Mouse (Mus musculus) liver, adult 2 months (tissue): ENCODE measurements at regions not wholly inside any gene's neighbourhood (a gene's known extent, or its start where the extent isn't known, plus 50 kb on each side); places are given as distances from the start of the nearest gene placed in this dataset.
A peak's percentile ranks its signal among the peaks of the same experiment; 100 is the strongest.

Experiments used
- DNase-seq: peaks from one replicate; pipeline ENCODE4 v3.0.0-alpha.2; 2011; ENCODE audit warnings: low read depth, low spot score; ENCODE audit errors: extremely low read depth
- H3K27ac ChIP-seq: fragments of 200-500 bp; replicated peaks from 2 replicates; pipeline ENCODE4 v1.5.1; 2012; ENCODE audit warnings: low read depth, mild to moderate bottlenecking, control low read depth, inconsistent platforms, low read length; ENCODE audit not compliant: insufficient read depth
- H3K27me3 ChIP-seq: fragments of 200-500 bp; 2 replicates; pipeline ENCODE4 v1.6.1; 2012; ENCODE audit warnings: mild to moderate bottlenecking, moderate library complexity, low read length, inconsistent platforms; ENCODE audit not compliant: control insufficient read depth, insufficient read depth
- H3K36me3 ChIP-seq: fragments of 200-500 bp; 2 replicates; pipeline ENCODE4 v1.6.1; 2012; ENCODE audit warnings: low read length, inconsistent platforms; ENCODE audit not compliant: control insufficient read depth, insufficient read depth
- H3K4me1 ChIP-seq: fragments of 200-500 bp; 2 replicates; pipeline ENCODE4 v1.6.1; 2011; ENCODE audit warnings: low read length; ENCODE audit not compliant: control insufficient read depth, insufficient read depth
- H3K4me3 ChIP-seq: fragments of 200-500 bp; 2 replicates; pipeline ENCODE4 v1.5.1; 2011; ENCODE audit warnings: low read depth, mild to moderate bottlenecking, control low read depth, low read length, moderate library complexity; ENCODE audit not compliant: insufficient read depth
- H3K79me2 ChIP-seq: fragments of 200-500 bp; 2 replicates; pipeline ENCODE4 v1.6.1; 2012; ENCODE audit warnings: inconsistent platforms, mild to moderate bottlenecking, low read length, moderate library complexity; ENCODE audit not compliant: control insufficient read depth, insufficient read depth
- H3K9ac ChIP-seq: fragments of 200-500 bp; 2 replicates; pipeline ENCODE4 v1.6.1; 2012; ENCODE audit warnings: low read depth, mild to moderate bottlenecking, control low read depth, inconsistent platforms, low read length
- CTCF ChIP-seq: fragments of 200-500 bp; IDR thresholded peaks from 2 replicates; pipeline ENCODE4 v1.5.1; 2011; ENCODE audit warnings: low read depth, low read length, control low read depth
- POLR2A ChIP-seq: fragments of 200-500 bp; IDR thresholded peaks from 2 replicates; pipeline ENCODE4 v1.6.1; 2011; ENCODE audit warnings: low read length, control low read depth; ENCODE audit not compliant: insufficient read depth; ENCODE audit errors: extremely low read depth
- WGBS: fragments of 180-500 bp; shearing (Covaris S2); methylation state at CpG from one replicate; pipeline ENCODE4 v1.1.7; 2018; 5-methylcytosine and 5-hydroxymethylcytosine counted together

DNA sequence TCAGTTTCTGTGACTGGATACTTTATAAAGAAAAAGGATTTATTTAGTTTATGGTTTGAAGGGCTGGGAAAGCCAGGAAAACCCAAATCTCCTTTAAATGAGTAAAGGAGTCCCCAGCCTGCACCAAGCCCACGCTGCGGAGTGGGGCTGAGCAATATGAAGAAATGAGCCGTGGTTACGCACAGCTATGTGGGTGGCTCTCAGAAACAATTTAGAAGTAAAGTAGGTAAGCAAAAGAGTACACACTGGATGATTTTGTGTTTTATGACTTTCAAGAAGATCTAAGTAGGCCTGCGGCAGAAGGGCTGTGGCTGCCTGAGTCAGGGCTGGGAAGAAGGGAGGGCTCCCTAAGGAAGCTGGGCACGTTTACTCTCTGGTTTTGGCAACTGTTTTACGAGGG lies 82.6 kb upstream of the Gjb5 start:
- no peak for DNase-seq
- Histone ChIP-seq H3K4me1 (no peaks in the 10 kb centered on the region), H3K9ac (no peak overlapping the region), H3K79me2 (no peaks in the 10 kb centered on the region), H3K27me3 (no peaks in the 10 kb centered on the region), H3K27ac (no peak overlapping the region), H3K36me3 (no peaks in the 10 kb centered on the region), H3K4me3 (no peak overlapping the region)
- WGBS: 73% methylated on average over 7 of the region's 7 CpGs
- TF ChIP-seq CTCF (no peak), POLR2A (no peak)

DNA sequence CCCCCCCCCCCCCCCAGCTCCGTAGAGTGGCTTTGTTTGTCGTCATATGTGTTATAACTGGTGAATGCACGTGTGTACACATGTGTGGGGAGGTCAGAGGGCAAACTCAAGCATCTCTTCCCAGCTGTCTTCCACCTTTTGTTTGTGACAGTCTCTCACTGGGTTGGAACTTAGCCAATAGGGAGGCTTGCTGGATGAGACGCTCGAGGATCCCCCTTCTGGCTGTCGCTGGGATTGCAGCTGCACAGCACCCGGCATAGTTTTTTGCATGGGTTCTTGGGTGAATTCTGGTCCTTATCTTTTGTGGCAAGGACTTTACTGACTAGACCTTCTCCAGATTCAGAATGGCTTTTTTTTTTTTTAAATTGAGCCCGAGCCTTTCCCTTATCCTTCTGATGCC lies 77.1 kb upstream of the Gjb5 start:
- H3K79me2 ChIP-seq: no peaks in the 10 kb centered on the region
- H3K4me3 ChIP-seq: no peak overlapping the region
- 12% methylated on average over 8 of the region's 8 CpGs for WGBS
- no peak overlapping the region for H3K27ac ChIP-seq
- no peaks in the 10 kb centered on the region; the same call in 1 of the 2 replicates for H3K27me3 ChIP-seq
- H3K9ac ChIP-seq: no peak overlapping the region
- no peaks in the 10 kb centered on the region for H3K4me1 ChIP-seq
- DNase-seq: peak; percentile 23
- H3K36me3 ChIP-seq: no peaks in the 10 kb centered on the region
- no peak for TF ChIP-seq POLR2A
- peak; percentile 81 for TF ChIP-seq CTCF

DNA sequence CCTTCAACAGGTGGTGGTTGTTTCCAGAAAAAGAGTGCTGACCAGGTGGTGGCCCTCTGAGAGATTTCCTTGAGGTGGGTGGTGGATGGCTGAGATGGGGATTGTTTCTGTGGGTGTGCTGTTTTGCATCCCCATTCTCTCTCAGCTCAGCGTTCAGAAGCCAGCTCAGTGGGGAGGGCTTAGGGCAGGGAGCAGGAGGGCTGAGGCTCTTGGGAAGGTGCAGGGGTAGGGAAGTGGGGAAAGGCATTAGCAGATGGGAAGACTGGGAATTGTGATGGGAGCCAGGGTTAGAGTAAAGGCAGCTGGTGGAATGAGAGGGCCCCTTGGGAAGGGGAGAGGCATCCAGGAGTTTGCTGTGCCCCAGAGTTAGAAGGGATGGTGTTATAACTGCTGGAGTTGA lies 72.3 kb upstream of the Gjb5 start:
- no peaks in the 10 kb centered on the region for H3K79me2 ChIP-seq
- no peak overlapping the region for H3K4me3 ChIP-seq
- no peaks in the 10 kb centered on the region for H3K36me3 ChIP-seq
- H3K4me1 ChIP-seq: no peaks in the 10 kb centered on the region
- WGBS: 18% methylated on average over 1 of the region's 1 CpGs
- no peak overlapping the region for H3K27ac ChIP-seq
- H3K27me3 ChIP-seq: no peaks in the 10 kb centered on the region; the same call in 1 of the 2 replicates
- TF ChIP-seq CTCF: no peak
- TF ChIP-seq POLR2A: no peak
- no peak overlapping the region for H3K9ac ChIP-seq
- DNase-seq: no peak

DNA sequence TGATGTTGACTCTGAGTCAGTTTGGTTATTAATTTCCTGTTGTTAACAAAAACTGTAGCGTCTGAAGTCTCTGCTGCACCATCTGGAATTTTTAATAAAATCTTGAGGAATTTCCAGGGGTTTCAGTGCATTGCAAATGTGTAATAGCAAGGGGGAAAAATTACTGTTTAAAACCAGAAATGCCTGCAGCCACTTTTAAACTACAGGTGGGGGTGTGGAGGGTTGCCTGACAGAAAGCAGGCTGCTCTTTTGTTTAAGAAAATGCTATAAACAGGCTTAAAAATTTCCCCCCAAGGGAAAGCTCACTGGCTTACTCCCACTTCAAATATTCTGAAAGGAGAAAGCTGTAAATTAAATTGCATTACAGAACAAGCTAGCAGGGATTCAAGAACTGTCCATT lies 71.8 kb upstream of the Gjb5 start:
- H3K4me3 ChIP-seq: no peak overlapping the region
- H3K4me1 ChIP-seq: no peaks in the 10 kb centered on the region
- no peak overlapping the region for H3K27ac ChIP-seq
- 76% methylated on average over 1 of the region's 1 CpGs for WGBS
- TF ChIP-seq POLR2A (no peak), CTCF (no peak)
- H3K36me3 ChIP-seq: no peaks in the 10 kb centered on the region
- H3K27me3 ChIP-seq: no peaks in the 10 kb centered on the region; the same call in 1 of the 2 replicates
- H3K79me2 ChIP-seq: no peaks in the 10 kb centered on the region
- H3K9ac ChIP-seq: no peak overlapping the region
- DNase-seq: no peak

DNA sequence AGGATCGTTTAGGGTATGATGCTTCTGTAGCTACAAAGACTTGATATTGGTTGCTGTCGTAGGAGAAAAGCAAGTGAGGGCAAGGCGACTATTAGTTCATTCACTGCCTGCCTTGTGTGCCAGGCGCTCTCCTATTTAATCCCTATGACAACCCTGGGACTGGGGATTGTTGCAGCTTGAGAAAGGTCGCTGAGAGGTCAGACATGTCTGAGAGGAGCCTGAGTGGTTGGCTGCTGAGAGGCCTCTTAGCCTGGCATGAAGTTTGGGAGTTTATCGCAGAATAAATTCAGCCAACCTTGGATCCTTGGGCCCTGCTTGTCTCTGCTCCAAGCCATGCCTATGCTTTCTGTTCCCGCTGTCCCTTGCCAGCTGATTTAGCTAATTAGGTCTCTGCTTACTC lies 65.9 kb upstream of the Gjb5 start:
- no peaks in the 10 kb centered on the region for H3K27me3 ChIP-seq
- no peak overlapping the region for H3K9ac ChIP-seq
- TF ChIP-seq POLR2A (no peak), CTCF (no peak)
- no peaks in the 10 kb centered on the region for H3K4me1 ChIP-seq
- no peaks in the 10 kb centered on the region for H3K79me2 ChIP-seq
- WGBS: 78% methylated on average over 7 of the region's 7 CpGs
- DNase-seq: no peak
- no peak overlapping the region for H3K27ac ChIP-seq
- H3K4me3 ChIP-seq: no peak overlapping the region
- H3K36me3 ChIP-seq: no peaks in the 10 kb centered on the region

DNA sequence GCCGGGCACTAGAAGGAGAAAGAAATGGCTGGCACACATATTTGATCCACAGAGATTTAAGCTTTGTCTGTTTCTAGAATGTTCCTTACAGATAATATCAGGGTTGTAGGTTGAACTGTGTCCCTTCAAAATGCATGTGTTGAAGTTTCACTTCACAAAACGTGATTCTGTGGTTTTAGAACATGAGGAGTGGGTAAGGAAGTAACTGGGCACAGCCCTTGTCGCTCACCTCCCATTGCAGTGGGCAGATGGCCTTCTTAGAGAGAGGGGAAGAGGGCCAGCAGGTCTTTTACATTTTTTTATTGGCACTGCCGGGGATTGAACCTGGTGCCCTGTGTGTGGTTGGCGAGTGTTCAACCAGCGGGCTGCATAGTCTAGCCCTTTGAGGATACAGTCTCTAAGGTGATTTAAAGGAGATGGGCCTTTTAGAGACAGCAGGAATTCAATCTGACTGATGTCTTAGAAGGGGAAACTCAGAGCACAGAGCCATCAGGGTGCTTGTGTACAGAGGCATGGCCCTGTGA lies 64.0 kb upstream of the Gjb5 start:
- DNase-seq: no peak

More for the DNA sequence above, 64.0 kb upstream of the Gjb5 start:
- no peak for TF ChIP-seq POLR2A
- TF ChIP-seq CTCF: no peak
- H3K9ac ChIP-seq: no peak overlapping the region
- no peaks in the 10 kb centered on the region for H3K79me2 ChIP-seq
- H3K4me3 ChIP-seq: no peak overlapping the region
- 77% methylated on average over 6 of the region's 6 CpGs for WGBS
- H3K27ac ChIP-seq: no peak overlapping the region
- H3K36me3 ChIP-seq: no peaks in the 10 kb centered on the region
- no peaks in the 10 kb centered on the region for H3K4me1 ChIP-seq
- H3K27me3 ChIP-seq: no peaks in the 10 kb centered on the region
